In the genomic region with DNA sequence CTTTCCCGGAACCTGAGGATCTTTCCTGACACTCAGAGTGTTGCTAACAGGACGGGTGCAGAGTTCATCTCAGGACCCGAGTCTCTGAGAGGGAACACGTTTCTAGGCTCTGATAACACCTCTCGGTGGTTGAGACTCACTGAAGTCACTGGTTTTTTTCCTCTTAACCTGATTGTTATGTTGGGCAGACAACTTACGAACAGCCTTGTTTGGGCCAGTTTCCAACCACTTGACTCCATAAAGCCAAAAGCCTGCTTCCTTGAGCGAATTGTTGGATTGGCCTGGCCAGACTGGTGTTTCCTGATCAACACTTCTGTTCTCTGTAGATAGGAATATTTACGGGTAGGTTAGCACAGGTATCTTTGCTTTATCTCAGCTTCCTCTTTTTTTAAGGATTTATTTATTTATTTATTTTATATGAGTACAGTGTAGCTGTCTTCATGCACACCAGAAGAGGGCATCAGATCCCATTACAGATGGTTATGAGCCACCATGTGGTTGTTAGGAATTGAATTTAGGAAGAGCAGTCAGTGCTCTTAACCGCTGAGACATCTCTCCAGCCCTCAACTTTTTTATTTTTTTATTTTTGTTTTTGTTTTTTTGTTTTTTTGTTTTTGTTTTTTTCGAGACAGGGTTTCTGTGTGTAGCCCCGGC, we compare ENCODE assay signal across 15 mouse cellular contexts. TPM values are rescaled to one million over a fixed set of nuclear protein-coding genes. Genes with fewer than 3 reads are reported as not detected.
A peak's percentile ranks its signal among the peaks of the same experiment; 100 is the strongest.
DNase-seq lines count a peak whose midpoint lies in the region; ATAC-seq and TF ChIP-seq lines count a peak whose summit lies in the region.
"Had no signal": no experiment of that assay in that cellular context is flagged by ENCODE, and none has a peak within 500 bp of the region (broad histone marks: within the 10 kb centered on the region; RNA-seq: fewer than 3 reads in every experiment).

No protein-coding gene starts in this region.

- intact Hi-C loops in gastrocnemius, adult 2 months (cut with DNase I), result loop anchor here (5.0 kb wide), 1 partner anchor 133 kb away; no protein-coding TSS in a partner anchor
- intact Hi-C loops in gastrocnemius, postnatal 14 days (cut with DNase I; ENCODE audit: low total_unique reads), result no loop called here

- H3K27ac ChIP-seq in gastrocnemius, adult 2 months, result 0 out of 2 replicates have a peak overlapping the region, but pooled peaks have one; percentile 24
- no peak overlapping the region for H3K27ac ChIP-seq in layer of hippocampus, adult 2 months
- peak overlapping the region; percentile 65 for H3K27ac ChIP-seq in liver, embryonic 16.5 days (ENCODE audit: low read length)
- H3K27ac ChIP-seq: embryonic facial prominence, embryonic 13.5 days; hindbrain, embryonic 15.5 days; midbrain, embryonic 13.5 days; neural tube, embryonic 13.5 days had no signal

- peaks cover 43% of the 10 kb centered on the region for H3K4me1 ChIP-seq in liver, embryonic 16.5 days (ENCODE audit: control insufficient read depth, low read depth, low read length)

- H3K36me3 ChIP-seq in liver, embryonic 16.5 days (ENCODE audit: control insufficient read depth, insufficient read depth), result no peaks in the 10 kb centered on the region

- H3K27me3 ChIP-seq in liver, embryonic 16.5 days (ENCODE audit: control insufficient read depth, insufficient read depth, low read depth, low read length), result no peaks in the 10 kb centered on the region
- H3K27me3 ChIP-seq: embryonic facial prominence, embryonic 13.5 days; hindbrain, embryonic 15.5 days; midbrain, embryonic 13.5 days; neural tube, embryonic 13.5 days had no signal

- H3K4me3 ChIP-seq in gastrocnemius, adult 2 months, result no peak overlapping the region
- H3K4me3 ChIP-seq in layer of hippocampus, adult 2 months, result no peak overlapping the region
- no peak overlapping the region for H3K4me3 ChIP-seq in liver, embryonic 16.5 days (ENCODE audit: low read depth, low read length)
- H3K4me3 ChIP-seq: embryonic facial prominence, embryonic 13.5 days; hindbrain, embryonic 15.5 days; midbrain, embryonic 13.5 days; neural tube, embryonic 13.5 days had no signal

- no peak for DNase-seq in gastrocnemius, adult 2 months
- no peak for DNase-seq in gastrocnemius, postnatal 14 days
- no peak for DNase-seq in layer of hippocampus, adult 2 months (ENCODE audit: low spot score in 2 of 2)
- no peak for DNase-seq in layer of hippocampus, postnatal 14 days (ENCODE audit: low spot score in 2 of 2)
- peak; percentile 93 for DNase-seq in MEL-GATA-1-ER (ENCODE audit: extremely low read depth, low read depth)
- no peak for DNase-seq in c-Kit-positive CD71-positive TER-119-positive erythroid progenitor cells, embryonic 14.5 days (ENCODE audit: low spot score)
- no peak for DNase-seq in spleen, postnatal 4 days (ENCODE audit: low spot score in 2 of 2)
- DNase-seq: adrenal gland, postnatal 25 days; cerebellum, adult 8-10 months had no signal

- no peaks in the 10 kb centered on the region for H3K9me3 ChIP-seq in liver, embryonic 16.5 days (replicated peaks; ENCODE audit: control insufficient read depth, low read length)
- H3K9me3 ChIP-seq: embryonic facial prominence, embryonic 13.5 days; hindbrain, embryonic 15.5 days; midbrain, embryonic 13.5 days; neural tube, embryonic 13.5 days had no signal

- no peak overlapping the region for H3K9ac ChIP-seq in liver, embryonic 16.5 days (ENCODE audit: low read depth, low read length)
- H3K9ac ChIP-seq: embryonic facial prominence, embryonic 13.5 days; hindbrain, embryonic 15.5 days; midbrain, embryonic 13.5 days; neural tube, embryonic 13.5 days had no signal

- TF ChIP-seq CTCF in gastrocnemius, adult 2 months (IDR thresholded peaks at IDR 0.05), result peak; percentile 42
- TF ChIP-seq CTCF in layer of hippocampus, adult 2 months (conservative IDR thresholded peaks at IDR 0.05), result peak; percentile 64

- no peak for ATAC-seq in liver, embryonic 16.5 days (ENCODE audit: low read depth)
- ATAC-seq: forebrain, embryonic 16.5 days; midbrain, embryonic 13.5 days had no signal

- WGBS in liver, embryonic 16.5 days (ENCODE audit: insufficient replicate concordance), result 30% methylated on average over 11 of the region's 11 CpGs

- H3K4me2 ChIP-seq in liver, embryonic 16.5 days (ENCODE audit: low read depth, low read length), result no peak overlapping the region
- H3K4me2 ChIP-seq: neural tube, embryonic 13.5 days had no signal

RNA-seq across cellular contexts. Expression of a gene that starts 2.1 kb away (rescaled TPM):
- total RNA-seq in gastrocnemius, adult 2 months (2021), result 10 to 100 TPM; 77.2 to 81.8 TPM
- total RNA-seq in gastrocnemius, postnatal 14 days (2021), result 10 to 100 TPM; 61.6 to 65.3 TPM
- 100 to 1,000 TPM; 417 to 440 TPM for total RNA-seq in layer of hippocampus, adult 2 months (2021)
- 100 to 1,000 TPM; 287 to 295 TPM for total RNA-seq in layer of hippocampus, postnatal 14 days (2021)
- 85.2 and 110 TPM in 2 replicates for polyA plus RNA-seq in liver, embryonic 16.5 days (2015; fragmentation: Nextera tagmentation; extraction: Ambion mirVana)

RNA-seq across cellular contexts. Expression of a gene that starts 11.1 kb away (rescaled TPM):
- under 1 TPM; 0.13 to 0.50 TPM for total RNA-seq in gastrocnemius, adult 2 months (2021)
- total RNA-seq in gastrocnemius, postnatal 14 days (2021), result under 1 TPM; 0.31 to 0.33 TPM
- total RNA-seq in layer of hippocampus, adult 2 months (2021), result 1 to 10 TPM; 1.3 to 2.1 TPM
- 1 to 10 TPM; 1.3 to 2.1 TPM for total RNA-seq in layer of hippocampus, postnatal 14 days (2021)
- polyA plus RNA-seq in liver, embryonic 16.5 days (2015; fragmentation: Nextera tagmentation; extraction: Ambion mirVana), result 17.8 and 20.4 TPM in 2 replicates

RNA-seq across cellular contexts. Expression of a gene that starts 38.1 kb away (rescaled TPM):
- 10 to 100 TPM in 1 of 2 experiments, 1 to 10 TPM in 1; 6.0 to 12.2 TPM for total RNA-seq in gastrocnemius, adult 2 months (2021)
- total RNA-seq in gastrocnemius, postnatal 14 days (2021), result 10 to 100 TPM; 21.2 to 21.3 TPM
- total RNA-seq in layer of hippocampus, adult 2 months (2021), result 1 to 10 TPM; 4.6 to 7.2 TPM
- total RNA-seq in layer of hippocampus, postnatal 14 days (2021), result 1 to 10 TPM; 5.7 to 7.8 TPM
- polyA plus RNA-seq in liver, embryonic 16.5 days (2015; fragmentation: Nextera tagmentation; extraction: Ambion mirVana), result 5.1 and 6.2 TPM in 2 replicates

RNA-seq across cellular contexts. Expression of a gene that starts 42.1 kb away (rescaled TPM):
- 1 to 10 TPM; 4.2 to 6.6 TPM for total RNA-seq in gastrocnemius, adult 2 months (2021)
- total RNA-seq in gastrocnemius, postnatal 14 days (2021), result 1 to 10 TPM; 3.3 to 3.5 TPM
- 1 to 10 TPM; 6.9 to 7.7 TPM for total RNA-seq in layer of hippocampus, adult 2 months (2021)
- total RNA-seq in layer of hippocampus, postnatal 14 days (2021), result 1 to 10 TPM; 6.0 to 6.6 TPM
- 1.2 and 1.5 TPM in 2 replicates for polyA plus RNA-seq in liver, embryonic 16.5 days (2015; fragmentation: Nextera tagmentation; extraction: Ambion mirVana)

RNA-seq across cellular contexts. Expression of a gene that starts 49.8 kb away (rescaled TPM):
- total RNA-seq in gastrocnemius, adult 2 months (2021), result 10 to 100 TPM; 47.5 to 61.5 TPM
- 10 to 100 TPM; 41.8 to 49.5 TPM for total RNA-seq in gastrocnemius, postnatal 14 days (2021)
- 10 to 100 TPM; 64.6 to 66.8 TPM for total RNA-seq in layer of hippocampus, adult 2 months (2021)
- total RNA-seq in layer of hippocampus, postnatal 14 days (2021), result 10 to 100 TPM; 55.3 to 63.7 TPM
- 44.4 and 44.7 TPM in 2 replicates for polyA plus RNA-seq in liver, embryonic 16.5 days (2015; fragmentation: Nextera tagmentation; extraction: Ambion mirVana)
